Mouse (Mus musculus): ENCODE measurements around the gene Sppl2a.

DNA sequence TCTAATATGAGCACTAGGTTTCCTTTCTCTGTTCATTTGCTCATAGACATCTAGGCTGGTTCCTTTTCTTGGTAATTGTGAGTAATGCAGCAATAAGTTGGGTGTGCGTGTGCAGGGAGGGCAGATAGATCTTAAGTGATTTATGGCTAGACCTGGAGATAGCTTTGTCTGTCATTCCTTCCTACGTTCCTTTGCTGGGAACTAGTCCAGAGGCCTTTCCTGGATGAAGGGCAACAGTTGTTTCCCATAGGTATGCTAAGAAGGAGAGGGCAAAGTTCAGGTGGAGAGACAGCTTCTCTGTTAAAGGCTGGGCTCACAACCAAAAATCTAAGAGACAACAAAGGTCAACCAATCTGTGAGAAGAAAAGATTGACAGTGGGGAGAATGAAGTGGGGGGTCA, 28.7 kb upstream of the Sppl2a start:
- no peak for TF ChIP-seq GATA1 (IDR thresholded peaks at IDR 0.05; ENCODE audit: low read length)
- TF ChIP-seq TAL1 (IDR thresholded peaks at IDR 0.05; ENCODE audit: low read length) = no peak
